Mouse (Mus musculus) kidney, embryonic 15.5 days (tissue): ENCODE data around the gene Tff2. TPM values are rescaled to one million over a fixed set of nuclear protein-coding genes. Genes with fewer than 3 reads are reported as not detected.

ENCODE experiments used
- ATAC-seq: fragments of 200-750 bp; cut with Nextera tagmentation; replicated peaks from 2 replicates; pipeline ENCODE4 v1.8.0; 2017; ENCODE audit warnings: moderate TSS enrichment; ENCODE audit not compliant: low FRiP score
- H3K27ac ChIP-seq: fragments of 300-500 bp; sonication (generic); 2 replicates; pipeline ENCODE4 v1.5.1; 2015; ENCODE audit warnings: mild to moderate bottlenecking, inconsistent platforms
- H3K27me3 ChIP-seq: fragments of 300-500 bp; sonication (generic); 2 replicates; pipeline ENCODE4 v1.6.1; 2015; ENCODE audit warnings: inconsistent platforms
- H3K36me3 ChIP-seq: fragments of 300-500 bp; sonication (generic); 2 replicates; pipeline ENCODE4 v1.6.1; 2015; ENCODE audit warnings: inconsistent platforms
- H3K4me1 ChIP-seq: fragments of 300-500 bp; sonication (generic); 2 replicates; pipeline ENCODE4 v1.6.1; 2015; ENCODE audit warnings: inconsistent platforms
- H3K4me2 ChIP-seq: fragments of 300-500 bp; sonication (generic); 2 replicates; pipeline ENCODE4 v1.6.1; 2015; ENCODE audit warnings: moderate library complexity, mild to moderate bottlenecking, inconsistent platforms
- H3K4me3 ChIP-seq: fragments of 300-500 bp; sonication (generic); replicated peaks from 2 replicates; pipeline ENCODE4 v1.5.1; 2015; ENCODE audit warnings: mild to moderate bottlenecking, inconsistent platforms
- H3K9ac ChIP-seq: fragments of 300-500 bp; sonication (generic); 2 replicates; pipeline ENCODE4 v1.6.1; 2015; ENCODE audit warnings: mild to moderate bottlenecking, inconsistent platforms
- H3K9me3 ChIP-seq: fragments of 300-500 bp; sonication (generic); replicated peaks from 2 replicates; pipeline ENCODE4 v1.6.1; 2016; ENCODE audit warnings: inconsistent platforms
- WGBS: fragments of 180-500 bp; shearing (Covaris S2); methylation state at CpG from one replicate; pipeline ENCODE4 v1.1.7; 2015; ENCODE audit warnings: mixed read lengths; 5-methylcytosine and 5-hydroxymethylcytosine counted together
- polyA plus RNA-seq: library from polyadenylated mRNA; unstranded; fragments of >200 nt; fragmentation: Nextera tagmentation; extraction: Ambion mirVana; gene quantifications from 2 replicates; pipeline ENCODE4 v1.2.1, GENCODE M21; 2015

Gene Tff2
- polyA plus RNA-seq, 1 experiment from 2014 or later: 1.1 TPM

- no peaks in the 10 kb centered on the region for H3K27me3 ChIP-seq
- H3K4me2 ChIP-seq: no peak overlapping the region
- H3K4me3 ChIP-seq: no peak overlapping the region
- H3K4me1 ChIP-seq: peaks cover 7% of the 10 kb centered on the region
- no peak overlapping the region for H3K27ac ChIP-seq
- no peak overlapping the region for H3K9ac ChIP-seq
- no peaks in the 10 kb centered on the region for H3K36me3 ChIP-seq
- ATAC-seq: no peak
- 79% methylated on average over 8 of the region's 8 CpGs for WGBS
- H3K9me3 ChIP-seq: no peaks in the 10 kb centered on the region
Observed at GRCm38 (mm10) chr17:31103823-31104222, 40.3 kb downstream of the Tff2 start.

DNA sequence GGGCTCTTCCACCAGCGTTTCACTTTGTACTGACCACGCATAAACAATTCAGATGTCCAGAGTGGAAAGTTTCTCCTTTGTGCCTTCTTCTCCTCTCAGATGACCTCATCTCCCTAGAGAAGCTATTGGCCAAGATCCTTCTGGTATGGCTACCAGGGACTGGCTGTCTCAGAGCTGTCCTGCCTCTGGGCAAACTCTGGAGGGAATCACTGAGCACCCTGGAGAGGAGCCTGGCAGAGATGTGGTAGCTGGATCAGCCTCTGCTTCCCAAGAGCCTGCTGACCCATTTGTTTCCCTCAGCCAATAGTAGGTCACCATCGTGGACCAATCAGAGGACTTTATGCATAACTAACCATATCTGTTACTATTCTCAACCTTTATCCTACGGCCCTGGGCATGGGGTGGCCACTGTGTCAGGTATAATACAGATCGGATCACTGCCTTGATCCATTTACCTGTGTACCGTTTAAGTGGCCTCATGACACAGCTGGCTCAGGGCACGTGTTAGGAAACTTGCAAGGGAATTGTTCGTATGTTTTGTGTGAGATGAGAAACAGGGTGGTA, 41.0 kb downstream of the Tff2 start:
- Histone ChIP-seq H3K36me3 (no peaks in the 10 kb centered on the region), H3K4me2 (no peak overlapping the region), H3K9ac (no peak overlapping the region), H3K4me3 (no peak overlapping the region), H3K9me3 (no peaks in the 10 kb centered on the region), H3K27ac (no peak overlapping the region), H3K27me3 (no peaks in the 10 kb centered on the region), H3K4me1 (peaks cover 7% of the 10 kb centered on the region)
- 88% methylated on average over 8 of the region's 8 CpGs for WGBS
- no peak for ATAC-seq

DNA sequence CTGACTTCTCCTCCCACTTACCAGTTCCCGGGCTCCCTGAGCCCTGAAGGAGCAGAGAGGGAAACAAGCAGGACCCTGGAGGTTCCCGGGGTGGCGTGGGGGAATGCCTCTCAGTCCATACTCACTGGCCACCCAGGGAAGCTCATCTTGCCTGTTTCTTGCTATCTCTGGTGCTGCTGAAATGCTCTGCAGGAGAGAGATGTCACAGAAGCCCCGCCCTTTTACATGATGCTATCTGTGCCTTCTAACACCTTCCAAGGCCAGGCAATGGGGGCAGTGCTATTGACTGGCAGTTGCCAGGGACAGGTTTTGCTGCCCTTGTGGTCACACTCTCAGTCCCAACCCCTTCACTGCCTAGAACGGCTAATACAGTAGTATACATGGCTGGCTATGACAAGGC, 45.3 kb downstream of the Tff2 start:
- no peak overlapping the region for H3K4me3 ChIP-seq
- H3K27me3 ChIP-seq: no peaks in the 10 kb centered on the region
- H3K9me3 ChIP-seq: no peaks in the 10 kb centered on the region
- H3K4me2 ChIP-seq: no peak overlapping the region
- H3K36me3 ChIP-seq: no peaks in the 10 kb centered on the region
- no peak for ATAC-seq
- H3K27ac ChIP-seq: no peak overlapping the region
- no peak overlapping the region for H3K9ac ChIP-seq
- WGBS: 53% methylated on average over 5 of the region's 5 CpGs
- H3K4me1 ChIP-seq: peaks cover 2% of the 10 kb centered on the region; the same call in 1 of the 2 replicates

GRCm38 (mm10) chr17:31096893-31097292, 47.2 kb downstream of the Tff2 start:
- 95% methylated on average over 2 of the region's 2 CpGs for WGBS
- H3K4me3 ChIP-seq: no peak overlapping the region
- no peaks in the 10 kb centered on the region for H3K36me3 ChIP-seq
- no peak for ATAC-seq
- H3K27me3 ChIP-seq: no peaks in the 10 kb centered on the region
- no peak overlapping the region for H3K27ac ChIP-seq
- H3K9me3 ChIP-seq: no peaks in the 10 kb centered on the region
- H3K9ac ChIP-seq: no peak overlapping the region
- H3K4me2 ChIP-seq: no peak overlapping the region
- peaks cover 2% of the 10 kb centered on the region; the same call in 1 of the 2 replicates for H3K4me1 ChIP-seq

- 79% methylated on average over 7 of the region's 7 CpGs for WGBS
- H3K4me3 ChIP-seq: no peak overlapping the region
Observed at GRCm38 (mm10) chr17:31095570-31095969, 48.5 kb downstream of the Tff2 start.

DNA sequence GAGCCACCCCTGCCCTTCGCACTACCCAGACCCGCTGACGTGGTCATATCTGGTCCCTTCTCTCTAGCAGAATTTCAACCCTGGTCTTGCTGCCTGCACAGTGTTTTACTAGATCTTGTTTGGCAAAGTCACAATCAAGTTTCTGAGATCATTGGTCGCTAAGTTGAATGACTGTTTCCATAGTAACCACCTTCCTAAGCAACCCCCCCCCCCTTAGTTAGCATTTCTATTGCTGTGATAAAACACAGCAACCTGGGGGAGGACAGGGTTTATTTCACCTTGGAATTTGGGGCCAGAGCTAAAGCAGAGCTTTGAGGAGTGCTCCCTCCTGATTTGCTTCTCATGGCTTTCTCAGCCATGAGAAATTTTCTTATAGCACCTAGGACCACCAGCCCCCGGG, 49.3 kb downstream of the Tff2 start:
- 53% methylated on average over 5 of the region's 5 CpGs for WGBS
- Histone ChIP-seq H3K27ac (no peak overlapping the region), H3K9me3 (no peaks in the 10 kb centered on the region), H3K27me3 (no peaks in the 10 kb centered on the region), H3K4me2 (no peak overlapping the region), H3K36me3 (no peaks in the 10 kb centered on the region), H3K9ac (no peak overlapping the region), H3K4me1 (peaks cover 1% of the 10 kb centered on the region; the same call in 1 of the 2 replicates), H3K4me3 (no peak overlapping the region)
- no peak for ATAC-seq

More at GRCm38 (mm10) chr17:31095570-31095969, 48.5 kb downstream of the Tff2 start:
- no peak for ATAC-seq
- Histone ChIP-seq H3K27ac (no peak overlapping the region), H3K4me2 (no peak overlapping the region), H3K4me1 (no peaks in the 10 kb centered on the region), H3K27me3 (no peaks in the 10 kb centered on the region), H3K36me3 (no peaks in the 10 kb centered on the region), H3K9ac (no peak overlapping the region), H3K9me3 (no peaks in the 10 kb centered on the region)

Other genes starting within 250 kb of the Tff2 start
- gene Glp1r, start 242.5 kb downstream of the Tff2 start, polyA plus RNA-seq: 0.28 and 0.42 TPM in 2 replicates
- gene Umodl1, start 189.6 kb downstream of the Tff2 start, polyA plus RNA-seq: 0.03 and 0.08 TPM in 2 replicates
- gene Abcg1, start 86.6 kb downstream of the Tff2 start, polyA plus RNA-seq: 7.1 and 7.5 TPM in 2 replicates
- 1.4 and 49.7 TPM in 2 replicates for gene Tff3, start 14.6 kb downstream of the Tff2 start, polyA plus RNA-seq
- 0.32 and 0.57 TPM in 2 replicates for gene Tff1, start 21.0 kb upstream of the Tff2 start, polyA plus RNA-seq
- gene Tmprss3, start 54.7 kb upstream of the Tff2 start, polyA plus RNA-seq: not detected in 2 replicates
- gene Ubash3a, start 63.6 kb upstream of the Tff2 start, polyA plus RNA-seq: 0.18 and 0.23 TPM in 2 replicates
- gene Rsph1, start 133.1 kb upstream of the Tff2 start, polyA plus RNA-seq: 2.0 and 2.4 TPM in 2 replicates
- gene Slc37a1, start 142.5 kb upstream of the Tff2 start, polyA plus RNA-seq: 3.0 and 3.9 TPM in 2 replicates
- gene Pde9a, start 241.9 kb upstream of the Tff2 start, polyA plus RNA-seq: 27.6 and 34.9 TPM in 2 replicates